Mouse (Mus musculus) stomach, embryonic 14.5 days (tissue): ENCODE data around the gene Gm20388. TPM values are rescaled to one million over a fixed set of nuclear protein-coding genes. Genes with fewer than 3 reads are reported as not detected.

ENCODE experiments used
- ATAC-seq: fragments of 200-750 bp; cut with Nextera tagmentation; 2 replicates; pipeline ENCODE4 v1.8.0; 2017; ENCODE audit warnings: low read depth, moderate TSS enrichment; ENCODE audit not compliant: insufficient number of reproducible peaks, insufficient read depth, low FRiP score
- H3K27ac ChIP-seq: fragments of 300-500 bp; sonication (generic); 2 replicates; pipeline ENCODE4 v1.5.1; 2014; ENCODE audit warnings: mild to moderate bottlenecking, low read length, moderate library complexity, mixed read lengths
- H3K27me3 ChIP-seq: fragments of 300-500 bp; sonication (generic); 2 replicates; pipeline ENCODE4 v1.6.1; 2014; ENCODE audit warnings: low read length, control low read depth, mixed read lengths; ENCODE audit not compliant: control insufficient read depth, insufficient read depth
- H3K36me3 ChIP-seq: fragments of 300-500 bp; sonication (generic); 2 replicates; pipeline ENCODE4 v1.6.1; 2014; ENCODE audit warnings: mild to moderate bottlenecking, control low read depth, low read length, moderate library complexity, mixed read lengths; ENCODE audit not compliant: control insufficient read depth, insufficient read depth
- H3K4me1 ChIP-seq: fragments of 300-500 bp; sonication (generic); 2 replicates; pipeline ENCODE4 v1.6.1; 2014; ENCODE audit warnings: low read length, control low read depth, mixed read lengths; ENCODE audit not compliant: control insufficient read depth, insufficient read depth
- H3K4me2 ChIP-seq: fragments of 300-500 bp; sonication (generic); replicated peaks from 2 replicates; pipeline ENCODE4 v1.6.1; 2014; ENCODE audit warnings: low read depth, low read length, control low read depth
- H3K4me3 ChIP-seq: fragments of 300-500 bp; sonication (generic); 2 replicates; pipeline ENCODE4 v1.5.1; 2014; ENCODE audit warnings: low read depth, low read length, control low read depth
- H3K9ac ChIP-seq: fragments of 300-500 bp; sonication (generic); replicated peaks from 2 replicates; pipeline ENCODE4 v1.6.1; 2014; ENCODE audit warnings: low read depth, mild to moderate bottlenecking, control low read depth, low read length, moderate library complexity, mixed read lengths
- H3K9me3 ChIP-seq: fragments of 300-500 bp; sonication (generic); 2 replicates; pipeline ENCODE4 v1.6.1; 2016; ENCODE audit warnings: low read depth, low read length, control low read depth; ENCODE audit not compliant: control insufficient read depth
- WGBS: fragments of 180-500 bp; shearing (Covaris S2); extraction: QIAGEN DNeasy Blood & Tissue Kit; methylation state at CpG from one replicate; pipeline ENCODE4 v1.1.7; 2014; 5-methylcytosine and 5-hydroxymethylcytosine counted together
- polyA plus RNA-seq: library from polyadenylated mRNA; unstranded; fragments of >200 nt; fragmentation: Nextera tagmentation; extraction: Ambion mirVana; gene quantifications from 2 replicates; pipeline ENCODE4 v1.2.1, GENCODE M21; 2014

The Gm20388 gene
- polyA plus RNA-seq, 1 experiment from 2014 or later: 11.4 TPM

DNA sequence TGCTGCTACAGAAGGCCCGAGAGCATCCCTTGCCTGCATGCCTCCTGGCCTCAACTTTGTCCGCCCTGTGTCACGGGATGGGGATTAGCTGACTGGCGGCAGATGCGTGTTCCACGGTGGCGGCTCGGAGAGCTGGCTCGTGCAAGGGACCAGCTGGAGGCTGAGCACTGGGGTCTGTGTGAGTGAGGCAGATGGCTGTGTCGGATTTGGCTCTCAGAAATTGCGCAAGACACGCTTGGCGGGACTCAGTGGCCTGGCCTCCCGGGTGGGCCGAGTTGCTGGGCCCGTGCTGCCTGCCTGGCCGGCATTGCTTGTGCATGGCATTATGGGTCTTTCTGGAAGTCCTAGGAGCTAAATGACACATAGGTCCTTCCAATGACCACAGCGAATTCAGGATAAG is 398.7 kb downstream of the Gm20388 start:
- peak; percentile 47; the same call in 1 of the 2 replicates for ATAC-seq
- H3K36me3 ChIP-seq: no peaks in the 10 kb centered on the region
- peaks cover 19% of the 10 kb centered on the region for H3K4me1 ChIP-seq
- H3K9me3 ChIP-seq: no peaks in the 10 kb centered on the region
- H3K9ac ChIP-seq: no peak overlapping the region
- H3K27me3 ChIP-seq: no peaks in the 10 kb centered on the region
- H3K4me3 ChIP-seq: no peak overlapping the region
- no peak overlapping the region for H3K4me2 ChIP-seq
- no peak overlapping the region for H3K27ac ChIP-seq
- whole genome bisulfite sequencing: 56% methylated on average over 18 of the region's 18 CpGs

DNA sequence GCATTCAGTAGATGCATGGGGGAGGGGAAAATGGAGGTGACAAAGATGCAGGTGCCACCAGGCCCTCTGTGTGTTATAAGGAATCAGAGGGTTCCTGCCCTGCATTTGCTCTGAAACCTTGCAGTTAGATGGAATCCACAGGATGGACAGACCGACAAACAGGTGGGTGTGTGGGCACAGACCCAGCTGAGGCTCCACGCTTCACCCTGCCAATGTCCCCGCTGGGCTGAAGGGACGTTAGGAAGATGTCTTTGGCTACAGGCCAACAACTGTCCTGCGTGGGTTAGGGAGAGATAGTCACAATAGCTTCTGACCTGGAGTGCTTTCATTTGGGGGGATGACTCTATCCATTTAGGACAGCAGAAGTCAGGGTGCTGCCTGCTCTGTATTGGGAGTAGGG is 399.4 kb downstream of the Gm20388 start:
- H3K36me3 ChIP-seq: no peaks in the 10 kb centered on the region
- H3K27me3 ChIP-seq: no peaks in the 10 kb centered on the region
- 66% methylated on average over 5 of the region's 5 CpGs for WGBS
- H3K9me3 ChIP-seq: no peaks in the 10 kb centered on the region
- H3K4me1 ChIP-seq: peaks cover 19% of the 10 kb centered on the region
- no peak for ATAC-seq
- no peak overlapping the region for H3K4me2 ChIP-seq
- H3K9ac ChIP-seq: no peak overlapping the region
- H3K4me3 ChIP-seq: no peak overlapping the region
- no peak overlapping the region for H3K27ac ChIP-seq

DNA sequence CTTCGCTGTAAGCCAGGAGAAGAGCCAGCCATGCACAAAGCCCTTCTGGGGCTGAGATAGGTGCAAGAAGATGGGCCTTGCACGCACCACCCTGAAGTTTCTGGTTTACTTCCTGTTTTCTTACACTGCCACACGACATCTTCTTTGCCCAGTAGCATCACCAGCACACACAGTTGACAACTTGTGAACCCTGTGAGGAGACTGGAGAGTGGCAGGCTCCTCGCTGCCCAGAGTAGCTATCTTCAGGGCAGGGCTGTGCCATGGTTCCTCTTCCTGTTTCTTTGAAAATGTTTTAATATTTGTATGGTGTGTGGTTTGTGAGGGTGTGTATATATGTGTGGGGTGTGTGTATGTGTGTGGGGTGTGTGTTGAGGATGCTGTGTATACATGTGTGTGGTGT is 401.8 kb downstream of the Gm20388 start:
- no peaks in the 10 kb centered on the region for H3K9me3 ChIP-seq
- no peak overlapping the region for H3K4me2 ChIP-seq
- 87% methylated on average over 4 of the region's 4 CpGs for WGBS
- H3K27me3 ChIP-seq: no peaks in the 10 kb centered on the region
- peaks cover 19% of the 10 kb centered on the region for H3K4me1 ChIP-seq
- H3K4me3 ChIP-seq: no peak overlapping the region
- no peak for ATAC-seq
- H3K36me3 ChIP-seq: no peaks in the 10 kb centered on the region
- H3K9ac ChIP-seq: no peak overlapping the region
- no peak overlapping the region for H3K27ac ChIP-seq

DNA sequence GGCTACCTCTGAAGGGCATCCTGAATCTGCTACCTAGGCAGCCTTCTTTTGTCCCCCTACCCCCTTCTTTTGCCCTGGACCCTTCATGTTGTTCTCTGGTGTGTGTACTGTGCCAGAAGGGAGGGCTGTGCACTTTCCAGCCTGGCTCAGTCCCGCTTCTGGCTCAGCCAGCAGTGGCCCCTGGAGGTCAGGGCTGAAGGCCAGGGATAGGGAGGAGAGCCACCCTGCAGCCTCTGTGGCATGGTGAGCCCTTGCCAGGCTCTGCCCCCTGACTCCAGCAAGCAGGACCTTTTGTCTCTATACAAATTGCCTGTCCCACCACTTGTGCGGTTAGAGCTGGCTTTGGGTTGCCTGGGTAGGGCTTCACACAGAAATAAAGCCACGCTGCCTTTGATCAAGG is 403.0 kb downstream of the Gm20388 start:
- peaks cover 22% of the 10 kb centered on the region; the same call in 1 of the 2 replicates for H3K4me1 ChIP-seq
- H3K9me3 ChIP-seq: no peaks in the 10 kb centered on the region
- H3K36me3 ChIP-seq: no peaks in the 10 kb centered on the region
- H3K9ac ChIP-seq: no peak overlapping the region
- H3K4me2 ChIP-seq: no peak overlapping the region
- H3K27me3 ChIP-seq: no peaks in the 10 kb centered on the region
- ATAC-seq: no peak
- H3K27ac ChIP-seq: no peak overlapping the region
- 85% methylated on average over 3 of the region's 3 CpGs for WGBS
- H3K4me3 ChIP-seq: no peak overlapping the region

DNA sequence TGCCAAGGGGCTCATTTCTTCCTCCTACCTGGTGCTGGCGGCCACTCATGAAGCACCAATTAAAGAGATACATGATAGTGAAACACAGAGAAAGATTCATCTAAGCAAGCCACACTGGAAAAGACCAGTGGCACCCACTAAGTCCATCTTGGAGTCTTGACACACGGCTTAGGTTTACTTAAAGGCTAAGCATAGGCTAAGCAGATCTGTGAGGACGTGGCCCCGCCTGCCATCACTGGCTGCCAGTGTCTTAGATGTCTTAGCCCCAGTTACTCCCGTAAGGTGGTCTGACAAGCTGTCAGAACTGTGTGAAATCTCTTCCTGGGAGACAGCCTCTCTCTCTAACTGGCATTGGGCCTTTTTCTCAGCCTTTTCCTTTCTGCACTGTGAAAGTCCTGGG is 404.3 kb downstream of the Gm20388 start:
- no peak overlapping the region for H3K27ac ChIP-seq
- H3K4me2 ChIP-seq: no peak overlapping the region
- H3K4me3 ChIP-seq: no peak overlapping the region
- no peaks in the 10 kb centered on the region for H3K9me3 ChIP-seq
- H3K4me1 ChIP-seq: peaks cover 9% of the 10 kb centered on the region; the same call in 1 of the 2 replicates
- no peaks in the 10 kb centered on the region for H3K36me3 ChIP-seq
- no peaks in the 10 kb centered on the region for H3K27me3 ChIP-seq
- no peak for ATAC-seq
- WGBS: 78% methylated on average over 5 of the region's 5 CpGs
- no peak overlapping the region for H3K9ac ChIP-seq

DNA sequence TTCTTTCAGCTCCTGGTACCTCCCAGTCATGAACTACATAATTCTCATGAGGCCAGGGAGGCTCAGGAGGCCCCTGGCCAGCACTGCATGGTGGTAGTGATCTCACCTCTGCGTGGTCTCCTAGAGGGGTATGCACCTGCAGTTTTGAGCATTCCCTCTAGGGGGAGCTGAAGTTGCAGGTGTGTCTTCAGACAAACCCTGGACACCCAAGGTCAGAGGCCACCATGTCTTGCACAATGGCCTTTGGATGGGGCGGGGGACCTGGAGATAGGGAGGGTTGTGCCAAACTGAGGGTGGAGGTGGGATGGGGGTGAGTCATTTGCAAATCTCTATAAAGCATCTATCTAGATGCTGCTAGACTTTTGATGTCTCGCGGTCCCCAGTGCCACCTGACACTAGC is 405.0 kb downstream of the Gm20388 start:
- 91% methylated on average over 4 of the region's 4 CpGs for WGBS
- no peak overlapping the region for H3K9ac ChIP-seq
- H3K27me3 ChIP-seq: no peaks in the 10 kb centered on the region
- H3K4me2 ChIP-seq: no peak overlapping the region
- no peak overlapping the region for H3K4me3 ChIP-seq
- H3K9me3 ChIP-seq: no peaks in the 10 kb centered on the region
- no peaks in the 10 kb centered on the region for H3K36me3 ChIP-seq
- no peak overlapping the region for H3K27ac ChIP-seq
- H3K4me1 ChIP-seq: peaks cover 7% of the 10 kb centered on the region; the same call in 1 of the 2 replicates
- ATAC-seq: no peak

DNA sequence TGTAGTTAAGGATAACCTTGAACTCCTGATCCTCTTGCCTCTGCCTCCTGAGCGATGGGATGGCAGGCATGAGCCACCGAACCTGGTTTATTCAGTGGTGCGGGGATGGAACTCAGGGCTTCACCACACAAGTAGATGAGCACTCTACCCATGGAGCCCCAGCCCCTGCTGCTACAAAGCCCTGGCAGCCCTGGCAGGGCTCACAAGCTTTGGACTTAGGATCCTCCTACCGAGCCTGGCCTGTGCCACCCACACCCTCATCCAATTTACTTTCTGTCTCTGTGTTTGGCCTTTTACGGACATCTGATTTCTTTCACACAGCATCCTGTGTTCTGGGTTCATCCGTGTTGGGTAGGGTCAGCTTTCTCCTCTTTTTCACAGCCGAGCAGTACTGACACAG is 406.1 kb downstream of the Gm20388 start:
- no peak for ATAC-seq
- WGBS: 84% methylated on average over 7 of the region's 7 CpGs
- no peaks in the 10 kb centered on the region for H3K9me3 ChIP-seq
- no peaks in the 10 kb centered on the region for H3K27me3 ChIP-seq
- H3K9ac ChIP-seq: no peak overlapping the region
- H3K4me1 ChIP-seq: peaks cover 7% of the 10 kb centered on the region; the same call in 1 of the 2 replicates
- H3K4me2 ChIP-seq: no peak overlapping the region
- no peaks in the 10 kb centered on the region for H3K36me3 ChIP-seq
- no peak overlapping the region for H3K27ac ChIP-seq
- H3K4me3 ChIP-seq: no peak overlapping the region

DNA sequence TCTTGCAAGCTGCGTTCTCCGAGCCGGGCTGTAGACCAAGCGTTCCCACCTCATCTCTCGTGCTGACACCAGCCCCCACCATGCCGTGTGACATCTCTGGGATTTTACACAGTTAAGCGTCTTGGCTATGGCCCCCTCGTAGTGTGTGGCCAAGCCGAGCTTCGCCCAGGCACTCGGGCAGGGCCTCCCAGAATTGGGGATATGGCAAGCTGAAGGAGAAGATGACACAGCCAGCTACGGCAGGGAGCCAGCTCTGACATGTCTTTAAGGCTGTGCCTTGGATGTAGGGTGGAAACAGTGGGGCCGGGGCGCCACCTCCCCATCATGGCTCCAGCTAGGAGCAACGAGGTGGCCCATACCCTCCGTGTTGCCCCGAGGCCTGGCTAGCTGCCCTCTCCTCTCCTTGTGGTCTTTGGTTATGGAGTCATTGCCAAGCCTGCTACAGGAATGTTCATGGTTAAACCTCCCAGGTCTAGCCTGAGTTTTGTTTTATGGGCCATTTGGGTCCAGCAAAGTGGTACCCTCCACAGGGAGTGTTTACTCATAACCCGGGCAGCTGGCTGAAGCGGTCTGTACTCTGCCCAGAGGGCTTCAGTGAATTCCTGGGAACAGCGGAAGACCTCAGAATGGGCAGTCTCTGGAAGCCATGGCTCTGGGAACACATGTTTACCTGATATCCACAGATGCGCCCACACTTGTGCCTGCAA is 406.6 kb downstream of the Gm20388 start:
- H3K9ac ChIP-seq: no peak overlapping the region
- no peaks in the 10 kb centered on the region for H3K36me3 ChIP-seq
- WGBS: 88% methylated on average over 21 of the region's 21 CpGs
- H3K27me3 ChIP-seq: no peaks in the 10 kb centered on the region
- peaks cover 8% of the 10 kb centered on the region for H3K4me1 ChIP-seq
- H3K4me3 ChIP-seq: no peak overlapping the region
- H3K9me3 ChIP-seq: no peaks in the 10 kb centered on the region
- ATAC-seq: no peak
- no peak overlapping the region for H3K27ac ChIP-seq
- no peak overlapping the region for H3K4me2 ChIP-seq

DNA sequence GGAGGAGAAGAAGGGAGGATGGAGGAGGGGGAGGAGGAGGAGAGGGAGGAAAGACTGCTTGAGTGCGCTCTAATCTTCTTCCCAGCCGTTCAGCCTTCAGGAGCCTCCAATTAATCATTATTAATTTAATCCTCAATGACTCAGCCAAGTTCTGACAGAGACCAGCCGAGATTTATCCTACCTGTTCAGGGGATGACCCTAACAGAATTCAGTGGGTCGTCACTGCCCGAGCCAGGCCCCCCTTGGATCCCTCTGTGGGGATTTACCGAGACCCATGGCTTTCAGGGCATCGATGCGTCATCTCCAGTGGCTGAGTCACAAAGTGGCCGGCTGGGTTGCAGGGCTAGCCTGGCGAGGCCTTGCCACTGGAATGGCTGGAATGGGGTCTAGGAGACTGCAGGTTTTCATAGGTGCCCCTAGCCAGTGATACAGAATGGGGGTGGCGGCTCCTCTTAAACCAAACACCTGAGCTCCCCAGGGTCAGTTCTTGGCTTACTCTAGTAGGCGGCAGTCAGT is 407.9 kb downstream of the Gm20388 start:
- H3K27me3 ChIP-seq: no peaks in the 10 kb centered on the region
- H3K27ac ChIP-seq: no peak overlapping the region
- no peaks in the 10 kb centered on the region for H3K36me3 ChIP-seq
- H3K4me2 ChIP-seq: no peak overlapping the region
- ATAC-seq: no peak
- 47% methylated on average over 12 of the region's 12 CpGs for WGBS
- H3K9me3 ChIP-seq: no peaks in the 10 kb centered on the region
- H3K4me1 ChIP-seq: peaks cover 21% of the 10 kb centered on the region
- H3K4me3 ChIP-seq: no peak overlapping the region
- no peak overlapping the region for H3K9ac ChIP-seq
